Mouse (Mus musculus) urinary bladder, adult 18-20 months (tissue): ENCODE measurements around the gene Slc13a2.

ENCODE experiments used
- DNase-seq, 2 experiments: peaks; one replicate each; pipeline ENCODE4 v3.0.0; 2022; ENCODE audit warnings: low spot score in 2 of 2, mixed read lengths in 2 of 2

Slc13a2 gene

DNA sequence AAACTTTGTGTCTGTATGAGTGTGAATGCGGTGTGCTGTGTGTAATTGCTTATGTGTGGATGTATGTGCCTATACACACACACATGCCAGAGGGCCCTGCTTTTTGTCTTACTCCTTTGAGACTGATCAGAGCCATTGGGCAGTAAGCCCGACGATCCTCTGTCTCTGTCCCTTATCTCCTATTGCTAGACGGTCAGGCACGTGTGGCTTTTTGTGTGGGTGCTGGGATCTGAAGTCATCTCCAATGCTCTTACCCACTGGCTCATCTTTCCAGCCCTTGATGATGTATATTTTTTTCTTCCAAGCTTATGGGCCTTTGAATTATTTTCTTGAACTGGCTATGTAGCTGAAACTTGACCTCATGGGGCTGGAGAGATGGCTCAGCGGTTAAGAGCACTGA lies 67.1 kb downstream of the Slc13a2 start:
- DNase-seq: no peak

DNA sequence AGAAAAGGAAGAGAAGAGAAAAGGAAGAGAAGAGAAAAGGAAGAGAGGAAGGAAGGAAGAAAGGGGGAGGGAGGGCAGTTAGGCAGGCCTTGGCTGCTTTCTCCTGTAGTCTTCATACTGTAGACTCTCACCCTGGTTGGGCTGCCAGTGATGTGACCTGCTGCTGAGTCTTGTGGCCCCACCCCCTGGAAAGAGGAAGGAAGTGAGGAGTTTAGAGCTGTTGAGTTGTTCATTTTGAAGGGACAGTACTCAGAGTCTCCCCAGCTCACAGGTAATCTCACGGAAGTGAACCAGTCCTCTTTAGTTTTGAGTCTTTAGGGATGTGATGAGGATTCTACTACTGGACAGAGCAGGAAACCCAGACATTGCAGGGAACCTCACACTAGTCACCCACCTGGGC lies 68.9 kb downstream of the Slc13a2 start:
- DNase-seq: no peak

DNA sequence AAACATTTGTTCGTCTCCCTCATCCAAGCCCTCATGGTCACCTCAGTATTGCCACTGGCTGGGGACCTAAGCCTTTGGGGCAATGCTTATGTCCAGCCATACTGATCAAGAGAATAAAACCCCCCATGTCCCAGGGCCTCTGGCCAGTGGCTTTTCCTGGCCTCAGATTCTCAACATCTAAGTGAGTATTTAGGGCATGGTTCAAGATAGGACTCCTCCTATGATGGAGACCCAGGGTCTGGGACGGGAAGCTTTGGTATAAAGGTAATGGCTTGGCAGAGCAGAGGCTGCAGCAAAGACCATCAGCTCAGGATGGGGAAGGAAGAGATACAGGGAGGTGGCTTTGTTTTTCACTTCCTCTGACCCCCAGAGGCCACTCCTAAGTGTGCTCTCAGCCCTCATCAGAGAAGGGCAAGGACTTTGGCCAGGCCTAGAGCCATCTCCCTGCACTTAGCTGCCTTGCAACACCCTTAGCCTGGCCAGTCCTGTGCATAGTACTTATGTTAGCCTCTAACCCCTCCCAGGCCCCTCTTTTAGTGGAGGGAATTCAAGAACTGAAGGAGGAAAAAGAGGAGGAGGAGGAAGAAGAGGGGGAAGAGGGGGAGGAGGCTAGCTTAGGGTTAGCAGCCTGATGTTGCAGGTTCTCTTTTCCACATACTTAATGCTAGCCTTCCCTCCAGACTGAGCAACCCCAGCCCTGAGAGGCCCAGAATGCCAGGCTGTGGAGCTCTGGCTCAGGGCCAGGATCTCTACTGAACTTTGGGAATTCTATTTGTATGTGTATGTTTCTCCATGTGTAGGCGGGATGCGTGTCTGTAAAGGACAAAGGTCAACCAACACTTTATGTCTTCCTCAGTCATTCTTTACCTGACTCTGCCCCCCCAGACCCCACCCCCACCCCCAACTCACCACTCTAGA lies 72.3 kb downstream of the Slc13a2 start:
- DNase-seq: no peak

DNA sequence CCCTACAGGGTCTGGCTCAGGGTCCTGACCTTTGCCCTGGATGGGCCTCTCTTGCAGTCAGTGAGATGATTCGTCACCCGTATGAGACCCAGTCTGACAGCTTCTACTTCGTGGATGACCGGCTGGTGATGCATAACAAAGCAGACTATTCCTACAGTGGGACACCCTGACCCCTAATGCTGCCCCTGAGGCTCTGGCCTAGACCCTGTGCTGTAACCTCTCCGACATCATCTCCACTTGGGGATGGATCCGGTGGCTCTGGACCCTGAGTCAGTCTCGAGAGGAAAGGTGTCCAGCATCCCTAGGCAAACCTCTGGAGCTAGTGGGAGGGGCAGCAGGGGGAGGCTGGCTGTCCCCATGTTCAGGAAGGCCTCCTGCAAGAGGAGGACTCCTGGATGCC lies 73.5 kb downstream of the Slc13a2 start:
- no peak for DNase-seq

DNA sequence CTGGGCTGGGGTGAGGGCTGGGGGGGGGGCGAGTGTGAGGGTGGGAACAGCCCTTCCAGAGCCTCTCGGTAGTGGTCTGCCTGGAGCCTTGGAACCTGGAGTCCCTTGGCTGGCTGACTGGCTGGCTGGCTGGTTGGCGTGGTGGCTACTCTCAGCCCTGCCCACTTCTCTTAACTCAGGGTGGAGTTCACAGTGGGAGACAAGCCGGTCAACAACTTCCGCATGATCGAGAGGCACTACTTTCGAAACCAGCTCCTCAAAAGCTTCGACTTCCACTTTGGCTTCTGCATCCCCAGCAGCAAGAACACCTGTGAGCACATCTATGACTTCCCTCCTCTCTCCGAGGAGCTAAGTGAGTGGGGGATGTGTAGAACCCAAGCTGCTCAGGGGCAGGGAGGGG lies 74.1 kb downstream of the Slc13a2 start:
- DNase-seq: no peak
